Mouse (Mus musculus): ENCODE measurements around the gene Dhcr24. TPM values are rescaled to one million over a fixed set of nuclear protein-coding genes. Genes with fewer than 3 reads are reported as not detected.

Dhcr24 gene
- polyA plus RNA-seq, 1 experiment from 2014 or later: 6.2 TPM

DNA sequence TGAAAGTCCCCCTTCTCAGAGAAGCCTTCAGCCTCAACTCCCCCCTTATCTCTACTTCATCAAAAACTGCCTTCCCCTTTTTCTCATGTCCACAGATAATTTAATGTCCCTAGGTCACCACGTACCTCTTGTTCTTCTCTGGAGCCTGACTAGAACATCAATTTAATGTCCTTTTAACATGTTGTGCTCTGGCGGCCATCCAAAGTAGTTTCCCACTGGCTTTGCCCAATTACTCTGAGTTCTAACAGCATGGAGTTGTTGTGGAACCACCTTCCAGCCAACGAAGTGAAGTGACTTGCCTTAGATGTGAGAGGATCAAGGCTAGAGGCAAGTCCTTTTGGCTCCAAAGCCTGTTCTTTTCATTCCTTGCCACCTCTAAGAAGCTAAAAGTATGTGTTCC lies 19.3 kb upstream of the Dhcr24 start:
- H3K27me3 ChIP-seq: no peaks in the 10 kb centered on the region
- no peak for ATAC-seq (ENCODE audit: insufficient number of reproducible peaks, low FRiP score, low TSS enrichment, low read depth)
- WGBS: 46% methylated on average over 3 of the region's 3 CpGs
- no peak overlapping the region for H3K4me2 ChIP-seq
- no peaks in the 10 kb centered on the region for H3K36me3 ChIP-seq
- no peaks in the 10 kb centered on the region for H3K9me3 ChIP-seq
- H3K27ac ChIP-seq: no peak overlapping the region
- no peak overlapping the region for H3K4me3 ChIP-seq
- H3K4me1 ChIP-seq: no peaks in the 10 kb centered on the region
- H3K9ac ChIP-seq: no peak overlapping the region

DNA sequence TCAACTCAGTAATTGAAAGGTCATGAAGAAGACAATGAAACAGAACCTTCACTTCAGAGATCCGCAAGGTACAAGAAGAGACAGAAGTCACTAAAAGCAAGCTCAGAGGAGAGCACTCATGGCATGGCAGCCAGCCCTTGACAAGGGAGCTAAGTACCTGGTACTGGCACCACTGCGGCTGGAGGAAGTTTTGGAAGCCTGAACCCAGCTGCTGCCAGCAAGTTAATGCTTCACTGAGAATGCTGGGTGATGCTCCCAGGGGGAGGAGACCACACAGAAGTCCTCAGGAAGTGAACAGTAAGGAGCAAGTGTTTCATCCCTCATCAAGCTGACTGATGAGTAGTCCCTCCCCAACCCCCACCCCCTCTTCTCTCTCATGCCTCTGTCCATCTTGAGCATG lies 18.6 kb upstream of the Dhcr24 start:
- H3K9me3 ChIP-seq: no peaks in the 10 kb centered on the region
- no peaks in the 10 kb centered on the region for H3K36me3 ChIP-seq
- no peak overlapping the region for H3K27ac ChIP-seq
- no peaks in the 10 kb centered on the region for H3K27me3 ChIP-seq
- H3K4me2 ChIP-seq: no peak overlapping the region
- H3K4me1 ChIP-seq: no peaks in the 10 kb centered on the region
- no peak for ATAC-seq (ENCODE audit: insufficient number of reproducible peaks, low FRiP score, low TSS enrichment, low read depth)
- H3K4me3 ChIP-seq: no peak overlapping the region
- 90% methylated on average over 2 of the region's 2 CpGs for WGBS
- no peak overlapping the region for H3K9ac ChIP-seq

DNA sequence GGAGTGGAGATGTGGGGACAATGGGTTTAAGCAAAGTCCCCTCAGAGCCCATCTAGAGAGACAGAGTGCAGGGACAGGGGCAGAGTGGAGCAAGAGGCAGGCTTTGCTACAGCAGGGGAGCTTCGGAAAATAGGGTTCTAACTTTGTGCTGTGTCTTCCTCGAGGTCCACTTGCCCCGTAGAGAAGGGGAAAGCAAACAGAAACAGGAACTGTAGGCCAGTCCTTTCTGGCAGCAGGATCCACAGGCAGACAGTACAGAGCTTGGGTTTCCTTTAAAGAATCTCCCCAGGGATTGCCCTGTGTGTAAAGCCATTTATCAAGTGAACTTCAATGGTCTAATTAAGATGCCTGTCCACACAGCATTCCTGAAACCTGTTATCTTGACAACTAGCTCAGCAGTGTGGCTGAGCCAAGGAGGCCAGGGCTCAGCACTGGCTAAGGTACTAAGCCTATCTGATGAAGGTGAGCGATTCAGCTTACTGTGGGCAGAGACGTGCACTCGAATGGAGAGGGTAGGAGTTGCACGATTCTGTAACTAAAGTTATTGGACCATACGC lies 14.9 kb upstream of the Dhcr24 start:
- ATAC-seq (ENCODE audit: insufficient number of reproducible peaks, low FRiP score, low TSS enrichment, low read depth): no peak
- no peaks in the 10 kb centered on the region for H3K27me3 ChIP-seq
- H3K27ac ChIP-seq: no peak overlapping the region
- no peak overlapping the region for H3K4me3 ChIP-seq
- no peaks in the 10 kb centered on the region for H3K4me1 ChIP-seq
- WGBS: 49% methylated on average over 8 of the region's 8 CpGs
- no peak overlapping the region for H3K9ac ChIP-seq
- no peak overlapping the region for H3K4me2 ChIP-seq
- H3K36me3 ChIP-seq: no peaks in the 10 kb centered on the region
- H3K9me3 ChIP-seq: no peaks in the 10 kb centered on the region

DNA sequence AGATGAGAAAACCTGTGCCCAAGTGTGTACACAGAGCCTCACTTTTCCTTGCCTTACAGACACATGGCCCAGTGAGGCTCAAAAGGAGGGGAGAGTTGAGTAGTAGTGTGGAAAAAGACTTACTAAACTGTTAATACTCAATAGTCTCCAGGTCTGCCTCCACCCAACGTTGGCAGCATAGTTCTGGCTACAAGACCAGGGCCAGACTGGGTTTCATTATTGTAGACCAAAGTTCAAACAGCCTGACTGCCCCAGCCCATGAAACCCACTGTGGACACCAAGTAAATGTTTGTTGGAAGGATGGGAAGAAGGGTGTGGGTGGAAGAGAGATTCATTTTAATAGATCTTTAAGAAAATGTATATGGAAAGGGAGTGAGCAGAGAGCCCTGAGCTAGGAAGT lies 13.9 kb upstream of the Dhcr24 start:
- Histone ChIP-seq H3K27me3 (no peaks in the 10 kb centered on the region), H3K36me3 (no peaks in the 10 kb centered on the region), H3K4me3 (no peak overlapping the region), H3K4me1 (no peaks in the 10 kb centered on the region), H3K9ac (no peak overlapping the region), H3K4me2 (no peak overlapping the region), H3K9me3 (no peaks in the 10 kb centered on the region), H3K27ac (no peak overlapping the region)
- WGBS: 58% methylated on average over 1 of the region's 1 CpGs
- no peak for ATAC-seq (ENCODE audit: insufficient number of reproducible peaks, low FRiP score, low TSS enrichment, low read depth)

DNA sequence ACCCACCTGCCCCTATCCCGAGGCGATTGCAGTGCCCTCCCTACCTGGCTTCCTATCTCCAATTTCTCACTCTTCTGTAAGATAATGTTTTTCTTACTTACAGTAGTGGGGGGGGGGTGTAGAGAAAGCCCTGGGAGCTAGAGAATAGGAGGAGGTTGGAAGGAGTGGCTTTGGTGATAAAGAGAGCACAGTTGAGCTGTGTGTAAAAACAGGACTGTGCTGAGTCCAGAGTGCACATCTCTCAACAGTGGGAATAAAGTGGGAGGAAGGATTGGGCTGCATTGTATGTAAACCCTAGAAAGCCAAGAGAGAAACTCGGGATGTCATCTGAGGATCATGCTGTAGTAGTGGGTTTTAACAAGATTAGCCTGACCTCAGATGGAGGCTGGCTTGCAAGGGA lies 12.7 kb upstream of the Dhcr24 start:
- Histone ChIP-seq H3K27ac (no peak overlapping the region), H3K9ac (no peak overlapping the region), H3K4me2 (no peak overlapping the region), H3K4me1 (no peaks in the 10 kb centered on the region), H3K4me3 (no peak overlapping the region), H3K27me3 (no peaks in the 10 kb centered on the region), H3K36me3 (no peaks in the 10 kb centered on the region), H3K9me3 (no peaks in the 10 kb centered on the region)
- WGBS: 74% methylated on average over 3 of the region's 3 CpGs
- no peak for ATAC-seq (ENCODE audit: insufficient number of reproducible peaks, low FRiP score, low TSS enrichment, low read depth)

DNA sequence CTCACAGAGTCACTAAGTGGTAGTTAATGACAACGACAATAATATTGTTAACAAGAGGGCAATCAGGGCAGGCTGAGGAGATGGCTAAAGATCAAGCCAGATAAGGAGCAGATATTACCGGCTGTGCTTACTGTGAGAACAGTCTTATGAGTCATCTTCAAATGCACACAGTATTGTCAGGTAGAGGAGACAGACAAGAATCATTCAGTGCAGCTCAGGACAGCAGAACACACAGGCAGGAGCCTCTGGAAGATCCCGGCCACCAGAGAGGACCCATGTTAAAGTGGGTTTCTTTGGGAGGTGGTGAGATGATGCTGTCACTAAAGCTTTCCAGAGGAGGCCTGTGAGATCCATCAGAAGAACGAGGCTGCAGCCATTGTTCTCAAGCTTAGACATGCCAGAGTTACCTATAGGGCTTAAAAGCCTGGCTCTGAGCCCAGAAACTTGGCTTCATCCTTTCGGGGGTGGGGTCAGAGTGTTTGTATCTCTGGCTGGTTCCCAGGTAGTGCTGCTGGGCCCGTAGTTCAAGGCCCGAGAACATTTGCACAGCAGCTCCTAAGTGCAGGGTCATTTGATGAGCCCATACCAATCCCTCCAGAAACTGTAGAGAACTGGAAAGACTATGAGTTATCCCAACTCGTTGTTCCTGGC lies 10.2 kb upstream of the Dhcr24 start:
- Histone ChIP-seq H3K36me3 (no peaks in the 10 kb centered on the region), H3K4me3 (no peak overlapping the region), H3K4me1 (no peaks in the 10 kb centered on the region), H3K9ac (no peak overlapping the region), H3K27me3 (no peaks in the 10 kb centered on the region), H3K9me3 (no peaks in the 10 kb centered on the region), H3K4me2 (no peak overlapping the region), H3K27ac (peak overlapping the region; percentile 19; the same call in 1 of the 2 replicates)
- ATAC-seq (ENCODE audit: insufficient number of reproducible peaks, low FRiP score, low TSS enrichment, low read depth): 0 out of 2 replicates have a peak, but pooled peaks have one; percentile 44
- WGBS: 43% methylated on average over 8 of the region's 8 CpGs

DNA sequence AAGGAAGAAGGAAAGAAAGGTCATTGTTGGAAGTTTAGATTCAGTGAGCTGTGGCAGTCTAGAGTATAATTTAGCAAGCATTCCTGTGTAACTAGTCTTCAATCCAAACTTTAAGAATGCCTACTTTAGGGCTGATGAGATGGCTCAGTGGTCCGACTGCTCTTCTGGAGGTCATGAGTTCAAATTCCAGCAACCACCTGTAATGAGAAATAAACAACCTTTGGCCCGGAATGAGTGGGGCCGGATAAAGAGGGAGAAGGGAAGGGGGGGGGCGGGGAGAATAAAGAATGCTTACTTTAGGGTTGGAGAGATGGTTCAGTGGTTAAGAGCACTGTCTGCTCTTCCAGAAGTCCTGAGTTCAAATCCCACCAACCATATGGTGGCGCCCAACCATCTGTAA lies 3.6 kb upstream of the Dhcr24 start:
- Histone ChIP-seq H3K4me3 (no peak overlapping the region), H3K4me2 (no peak overlapping the region), H3K27ac (no peak overlapping the region), H3K9ac (no peak overlapping the region), H3K27me3 (no peaks in the 10 kb centered on the region), H3K36me3 (no peaks in the 10 kb centered on the region), H3K9me3 (no peaks in the 10 kb centered on the region), H3K4me1 (peaks cover 17% of the 10 kb centered on the region)
- ATAC-seq (ENCODE audit: insufficient number of reproducible peaks, low FRiP score, low TSS enrichment, low read depth): no peak
- WGBS: 70% methylated on average over 5 of the region's 5 CpGs

DNA sequence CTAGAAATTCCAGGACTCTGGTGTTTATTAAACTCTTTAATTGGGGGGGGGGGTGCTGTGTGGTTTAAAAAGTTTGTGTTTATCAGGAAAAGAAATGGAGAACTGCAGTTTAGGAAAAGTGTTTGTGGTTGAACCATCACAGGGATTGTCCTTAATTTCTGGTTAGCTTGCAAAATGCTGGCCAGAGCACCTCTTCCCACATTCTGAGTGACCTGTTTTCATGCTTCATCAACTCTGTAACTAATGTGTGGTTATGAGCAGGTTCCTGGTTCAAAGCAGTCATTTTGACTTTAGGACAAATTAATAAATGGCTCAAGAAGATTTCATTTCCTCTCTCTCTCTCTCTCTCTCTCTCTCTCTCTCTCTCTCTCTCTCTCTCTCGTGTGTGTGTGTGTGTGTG lies 2.9 kb upstream of the Dhcr24 start:
- no peaks in the 10 kb centered on the region for H3K27me3 ChIP-seq
- H3K4me2 ChIP-seq: no peak overlapping the region
- no peak overlapping the region for H3K4me3 ChIP-seq
- H3K4me1 ChIP-seq: peaks cover 24% of the 10 kb centered on the region
- H3K36me3 ChIP-seq: no peaks in the 10 kb centered on the region
- ATAC-seq (ENCODE audit: insufficient number of reproducible peaks, low FRiP score, low TSS enrichment, low read depth): no peak
- no peak overlapping the region for H3K27ac ChIP-seq
- no CpG with 5 or more reads among the region's 1 CpGs for WGBS
- no peak overlapping the region for H3K9ac ChIP-seq
- H3K9me3 ChIP-seq: no peaks in the 10 kb centered on the region

DNA sequence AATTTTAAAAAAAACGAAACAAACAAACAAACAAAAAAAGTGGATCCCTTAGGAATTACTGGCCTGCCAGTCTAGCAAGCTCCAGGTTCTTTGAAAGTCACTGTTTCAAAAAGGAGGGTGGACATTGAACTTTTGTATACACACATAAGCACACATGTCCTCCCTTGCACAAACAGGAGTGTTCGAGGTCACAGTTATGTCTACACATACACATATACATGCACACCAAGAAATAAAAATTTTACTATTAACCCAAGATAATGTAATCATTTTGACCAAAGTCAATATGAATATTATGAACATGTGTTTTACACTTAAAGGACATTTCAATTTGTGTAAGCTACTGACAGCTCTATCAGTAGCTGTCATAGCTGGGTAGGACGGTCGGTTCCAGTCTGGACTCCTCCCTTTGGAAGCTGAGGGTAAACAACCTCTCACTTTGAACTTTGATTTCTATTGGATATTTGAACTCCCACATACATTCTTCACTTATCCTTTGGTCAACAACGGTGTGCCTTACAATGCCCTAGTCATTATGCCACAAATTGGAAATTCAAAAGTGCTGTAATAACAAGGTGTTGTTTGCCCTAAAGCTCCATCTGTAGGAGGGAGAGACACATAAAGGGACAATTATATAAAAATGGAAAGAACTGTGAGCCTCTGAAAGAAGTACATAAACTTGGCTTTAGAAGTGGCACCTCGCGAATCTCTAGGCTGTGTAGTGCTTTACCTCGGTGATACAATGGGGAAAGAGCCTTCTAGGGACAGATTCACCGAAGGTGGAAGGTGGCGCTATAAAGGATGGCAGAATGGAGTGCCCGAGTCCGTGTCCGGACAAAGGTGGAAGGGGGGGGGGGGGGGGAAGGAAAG lies 1.3 kb upstream of the Dhcr24 start:
- H3K9ac ChIP-seq: no peak overlapping the region

DNA sequence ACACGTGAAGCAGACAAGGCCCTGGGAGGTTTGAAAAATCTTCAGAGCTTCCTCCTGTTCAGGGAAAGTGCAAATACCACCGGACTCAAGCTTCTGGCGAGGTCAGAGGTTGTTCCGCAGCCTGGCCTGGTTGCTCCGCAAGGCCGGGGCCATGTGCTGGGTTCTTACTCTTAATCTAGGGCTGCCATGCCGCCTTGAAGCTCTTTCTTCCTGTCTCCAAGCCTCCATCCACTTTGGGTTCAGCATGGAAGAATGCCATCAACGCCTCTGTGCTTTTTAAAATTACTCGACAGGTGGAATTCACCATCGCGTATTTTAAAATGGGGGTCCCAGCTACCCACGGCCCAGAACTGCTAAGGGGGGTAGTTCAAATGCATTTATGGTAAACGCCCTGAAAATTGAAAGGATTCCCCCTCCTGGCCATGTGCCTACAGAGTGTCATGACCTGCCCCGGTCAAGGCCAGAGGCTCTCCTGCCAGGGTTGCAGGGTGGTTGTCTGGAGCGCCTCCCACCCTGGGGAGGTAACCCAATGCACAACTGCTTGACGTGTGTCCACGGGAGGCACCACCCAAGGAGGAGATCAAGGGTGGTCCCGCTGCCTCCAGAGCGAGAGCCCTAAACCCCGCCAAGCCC lies 509 bp upstream of the Dhcr24 start:
- H3K27me3 ChIP-seq: no peaks in the 10 kb centered on the region
- H3K9me3 ChIP-seq: no peaks in the 10 kb centered on the region
- H3K27ac ChIP-seq: 0 out of 2 replicates have a peak overlapping the region, but pooled peaks have one; percentile 57
- peaks cover 11% of the 10 kb centered on the region; the same call in 1 of the 2 replicates for H3K36me3 ChIP-seq
- peaks cover 35% of the 10 kb centered on the region for H3K4me1 ChIP-seq
- WGBS: 4% methylated on average over 20 of the region's 20 CpGs
- peak overlapping the region; percentile 81 for H3K4me3 ChIP-seq
- H3K4me2 ChIP-seq: peak overlapping the region; percentile 94
- peak; percentile 48; the same call in 1 of the 2 replicates for ATAC-seq (ENCODE audit: insufficient number of reproducible peaks, low FRiP score, low TSS enrichment, low read depth)
- H3K9ac ChIP-seq: no peak overlapping the region

More for the DNA sequence above, 1.3 kb upstream of the Dhcr24 start:
- peaks cover 35% of the 10 kb centered on the region for H3K4me1 ChIP-seq
- no peak for ATAC-seq (ENCODE audit: insufficient number of reproducible peaks, low FRiP score, low TSS enrichment, low read depth)
- WGBS: 36% methylated on average over 13 of the region's 13 CpGs
- no peak overlapping the region for H3K4me3 ChIP-seq
- no peaks in the 10 kb centered on the region for H3K9me3 ChIP-seq
- peaks cover 7% of the 10 kb centered on the region; the same call in 1 of the 2 replicates for H3K36me3 ChIP-seq
- peak overlapping the region; percentile 94 for H3K4me2 ChIP-seq
- no peaks in the 10 kb centered on the region for H3K27me3 ChIP-seq
- H3K27ac ChIP-seq: no peak overlapping the region

DNA sequence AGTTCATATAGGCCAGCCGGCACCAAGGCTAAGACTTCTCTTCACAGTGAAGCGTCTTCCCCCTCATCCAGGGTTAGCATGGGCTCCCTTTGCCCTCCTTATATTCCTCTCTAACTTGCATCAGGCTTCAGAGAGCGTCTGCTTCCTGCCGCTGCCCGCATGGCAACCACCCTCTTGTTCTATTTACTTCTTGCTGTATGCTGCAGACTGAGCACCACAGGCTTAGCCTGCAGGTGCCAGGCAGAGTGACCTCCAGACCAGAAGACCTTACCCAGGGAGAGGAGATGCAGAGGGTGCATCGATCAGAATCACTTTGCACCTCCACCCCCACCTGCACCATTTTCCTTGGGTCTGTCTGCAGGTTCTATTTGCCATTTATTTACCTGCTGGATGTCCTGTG lies 1.2 kb downstream of the Dhcr24 start:
- 12% methylated on average over 6 of the region's 6 CpGs for WGBS
- peaks cover 35% of the 10 kb centered on the region for H3K4me1 ChIP-seq
- no peak for ATAC-seq (ENCODE audit: insufficient number of reproducible peaks, low FRiP score, low TSS enrichment, low read depth)

More for the DNA sequence above, 1.2 kb downstream of the Dhcr24 start:
- H3K9ac ChIP-seq: peak overlapping the region; percentile 69
- H3K4me2 ChIP-seq: peak overlapping the region; percentile 94
- no peak overlapping the region for H3K27ac ChIP-seq
- H3K36me3 ChIP-seq: peaks cover 21% of the 10 kb centered on the region
- H3K9me3 ChIP-seq: no peaks in the 10 kb centered on the region
- no peaks in the 10 kb centered on the region for H3K27me3 ChIP-seq
- peak overlapping the region; percentile 81 for H3K4me3 ChIP-seq
